Mouse (Mus musculus): ENCODE results near the gene C1ra. TPM values are rescaled to one million over a fixed set of nuclear protein-coding genes. Genes with fewer than 3 reads are reported as not detected.

C1ra gene
- polyA plus RNA-seq, 1 experiment from 2014 or later, result 1.7 TPM

Other genes starting within 250 kb of the C1ra start
- 0.07 and 0.19 TPM in 2 replicates for gene Cd163, start 207.7 kb upstream of the C1ra start, polyA plus RNA-seq (2014; fragmentation: Nextera tagmentation; extraction: Ambion mirVana)
- gene Pex5, start 97.3 kb upstream of the C1ra start, polyA plus RNA-seq (2014; fragmentation: Nextera tagmentation; extraction: Ambion mirVana), result 34.0 and 37.8 TPM in 2 replicates
- gene Clstn3, start 47.6 kb upstream of the C1ra start, polyA plus RNA-seq (2014; fragmentation: Nextera tagmentation; extraction: Ambion mirVana), result 4.7 and 5.4 TPM in 2 replicates
- gene C1rl, start 19.3 kb upstream of the C1ra start, polyA plus RNA-seq (2014; fragmentation: Nextera tagmentation; extraction: Ambion mirVana), result 0.92 and 1.1 TPM in 2 replicates
- 1.3 and 1.6 TPM in 2 replicates for gene C1s1, start 30.0 kb downstream of the C1ra start, polyA plus RNA-seq (2014; fragmentation: Nextera tagmentation; extraction: Ambion mirVana)
- gene C1rb, start 57.9 kb downstream of the C1ra start, polyA plus RNA-seq (2014; fragmentation: Nextera tagmentation; extraction: Ambion mirVana), result not detected in 2 replicates
- not detected in 2 replicates for gene C1s2, start 123.7 kb downstream of the C1ra start, polyA plus RNA-seq (2014; fragmentation: Nextera tagmentation; extraction: Ambion mirVana)
- 75.5 and 79.8 TPM in 2 replicates for gene Lpcat3, start 150.6 kb downstream of the C1ra start, polyA plus RNA-seq (2014; fragmentation: Nextera tagmentation; extraction: Ambion mirVana)
- 248 and 249 TPM in 2 replicates for gene Emg1, start 199.8 kb downstream of the C1ra start, polyA plus RNA-seq (2014; fragmentation: Nextera tagmentation; extraction: Ambion mirVana)
- 414 and 436 TPM in 2 replicates for gene Phb2, start 199.9 kb downstream of the C1ra start, polyA plus RNA-seq (2014; fragmentation: Nextera tagmentation; extraction: Ambion mirVana)
- gene Ptpn6, start 226.3 kb downstream of the C1ra start, polyA plus RNA-seq (2014; fragmentation: Nextera tagmentation; extraction: Ambion mirVana), result 11.7 and 14.1 TPM in 2 replicates
- 440 and 466 TPM in 2 replicates for gene Grcc10, start 229.0 kb downstream of the C1ra start, polyA plus RNA-seq (2014; fragmentation: Nextera tagmentation; extraction: Ambion mirVana)
- not detected in 2 replicates for gene Gm45234, start 243.6 kb downstream of the C1ra start, polyA plus RNA-seq (2014; fragmentation: Nextera tagmentation; extraction: Ambion mirVana)
- 12.1 TPM in 2 replicates for gene Atn1, start 244.1 kb downstream of the C1ra start, polyA plus RNA-seq (2014; fragmentation: Nextera tagmentation; extraction: Ambion mirVana)

All from intestine, embryonic 14.5 days (tissue).